Mouse (Mus musculus): ENCODE results near the gene Usp12. TPM values are rescaled to one million over a fixed set of nuclear protein-coding genes. Genes with fewer than 3 reads are reported as not detected.

Usp12 gene
- polyA plus RNA-seq, 1 experiment from 2014 or later = 11.1 TPM

GRCm38 (mm10) chr5:146705411-146705810 lies 89.4 kb downstream of the Usp12 start:
- Histone ChIP-seq H3K36me3 (ENCODE audit: control insufficient read depth, insufficient read depth, low read length) (no peaks in the 10 kb centered on the region), H3K4me3 (ENCODE audit: low read depth, low read length) (no peak overlapping the region), H3K9me3 (ENCODE audit: control insufficient read depth, low read length) (no peaks in the 10 kb centered on the region), H3K27ac (ENCODE audit: low read depth, low read length) (peak overlapping the region; percentile 34; the same call in 1 of the 2 replicates), H3K9ac (ENCODE audit: low read depth, low read length) (no peak overlapping the region), H3K27me3 (replicated peaks; ENCODE audit: control insufficient read depth, insufficient read depth, low read length) (no peaks in the 10 kb centered on the region), H3K4me2 (no peak overlapping the region), H3K4me1 (replicated peaks; ENCODE audit: control insufficient read depth, insufficient read depth, low read length) (peaks cover 19% of the 10 kb centered on the region; the same call in 1 of the 2 replicates)
- DNase-seq (ENCODE audit: low spot score) = no peak
- ATAC-seq (replicated peaks; ENCODE audit: low FRiP score) = no peak
- WGBS = 70% methylated on average over 6 of the region's 6 CpGs

- DNase-seq (ENCODE audit: low spot score) (no peak), ATAC-seq (replicated peaks; ENCODE audit: low FRiP score) (no peak)
- WGBS = 91% methylated on average over 4 of the region's 4 CpGs
- no peaks in the 10 kb centered on the region; the same call in 1 of the 2 replicates for H3K27me3 ChIP-seq (replicated peaks; ENCODE audit: control insufficient read depth, insufficient read depth, low read length)
- peak overlapping the region; percentile 98 for H3K27ac ChIP-seq (ENCODE audit: low read depth, low read length)
- peak overlapping the region; percentile 54 for H3K9ac ChIP-seq (ENCODE audit: low read depth, low read length)
- peaks cover 25% of the 10 kb centered on the region for H3K4me1 ChIP-seq (replicated peaks; ENCODE audit: control insufficient read depth, insufficient read depth, low read length)
- H3K36me3 ChIP-seq (ENCODE audit: control insufficient read depth, insufficient read depth, low read length) = no peaks in the 10 kb centered on the region
- H3K4me2 ChIP-seq = peak overlapping the region; percentile 44
- no peak overlapping the region for H3K4me3 ChIP-seq (ENCODE audit: low read depth, low read length)
- no peaks in the 10 kb centered on the region for H3K9me3 ChIP-seq (ENCODE audit: control insufficient read depth, low read length)
These were observed 90.6 kb downstream of the Usp12 start for GRCm38 (mm10) chr5:146704241-146704640.

GRCm38 (mm10) chr5:146703710-146704121 lies 91.1 kb downstream of the Usp12 start:
- ATAC-seq (replicated peaks; ENCODE audit: low FRiP score) (peak; percentile 94), DNase-seq (ENCODE audit: low spot score) (peak; percentile 58)
- H3K4me1 ChIP-seq (replicated peaks; ENCODE audit: control insufficient read depth, insufficient read depth, low read length) = peaks cover 28% of the 10 kb centered on the region
- peak overlapping the region; percentile 98 for H3K27ac ChIP-seq (ENCODE audit: low read depth, low read length)
- no peaks in the 10 kb centered on the region for H3K9me3 ChIP-seq (ENCODE audit: control insufficient read depth, low read length)
- H3K36me3 ChIP-seq (ENCODE audit: control insufficient read depth, insufficient read depth, low read length) = no peaks in the 10 kb centered on the region
- peak overlapping the region; percentile 54 for H3K9ac ChIP-seq (ENCODE audit: low read depth, low read length)
- peak overlapping the region; percentile 44 for H3K4me2 ChIP-seq
- WGBS = 20% methylated on average over 8 of the region's 8 CpGs
- H3K4me3 ChIP-seq (ENCODE audit: low read depth, low read length) = no peak overlapping the region
- H3K27me3 ChIP-seq (replicated peaks; ENCODE audit: control insufficient read depth, insufficient read depth, low read length) = no peaks in the 10 kb centered on the region; the same call in 1 of the 2 replicates

- Histone ChIP-seq H3K4me3 (ENCODE audit: low read depth, low read length) (no peak overlapping the region), H3K27ac (ENCODE audit: low read depth, low read length) (no peak overlapping the region; the same call in none of the 2 replicates), H3K9ac (ENCODE audit: low read depth, low read length) (no peak overlapping the region), H3K4me1 (replicated peaks; ENCODE audit: control insufficient read depth, insufficient read depth, low read length) (peaks cover 31% of the 10 kb centered on the region), H3K9me3 (ENCODE audit: control insufficient read depth, low read length) (no peaks in the 10 kb centered on the region), H3K4me2 (no peak overlapping the region), H3K27me3 (replicated peaks; ENCODE audit: control insufficient read depth, insufficient read depth, low read length) (no peaks in the 10 kb centered on the region; the same call in 1 of the 2 replicates), H3K36me3 (ENCODE audit: control insufficient read depth, insufficient read depth, low read length) (no peaks in the 10 kb centered on the region)
- ATAC-seq (replicated peaks; ENCODE audit: low FRiP score) (no peak), DNase-seq (ENCODE audit: low spot score) (no peak)
- WGBS = 79% methylated on average over 10 of the region's 10 CpGs
These were observed 94.7 kb downstream of the Usp12 start for GRCm38 (mm10) chr5:146700099-146700498.

GRCm38 (mm10) chr5:146699433-146700019 lies 95.3 kb downstream of the Usp12 start:
- H3K36me3 ChIP-seq (ENCODE audit: control insufficient read depth, insufficient read depth, low read length) = no peaks in the 10 kb centered on the region
- no peak overlapping the region for H3K4me3 ChIP-seq (ENCODE audit: low read depth, low read length)
- DNase-seq (ENCODE audit: low spot score) (no peak), ATAC-seq (replicated peaks; ENCODE audit: low FRiP score) (no peak)
- H3K9ac ChIP-seq (ENCODE audit: low read depth, low read length) = 0 out of 2 replicates have a peak overlapping the region, but pooled peaks have one; percentile 9
- WGBS = 49% methylated on average over 4 of the region's 4 CpGs
- H3K4me1 ChIP-seq (replicated peaks; ENCODE audit: control insufficient read depth, insufficient read depth, low read length) = peaks cover 31% of the 10 kb centered on the region
- H3K27ac ChIP-seq (ENCODE audit: low read depth, low read length) = peak overlapping the region; percentile 19; the same call in 1 of the 2 replicates
- H3K4me2 ChIP-seq = no peak overlapping the region
- H3K9me3 ChIP-seq (ENCODE audit: control insufficient read depth, low read length) = no peaks in the 10 kb centered on the region
- H3K27me3 ChIP-seq (replicated peaks; ENCODE audit: control insufficient read depth, insufficient read depth, low read length) = no peaks in the 10 kb centered on the region; the same call in 1 of the 2 replicates

- DNase-seq (ENCODE audit: low spot score) = no peak
- 64% methylated on average over 5 of the region's 5 CpGs for WGBS
- peaks cover 38% of the 10 kb centered on the region for H3K4me1 ChIP-seq (replicated peaks; ENCODE audit: control insufficient read depth, insufficient read depth, low read length)
These were observed 99.3 kb downstream of the Usp12 start for GRCm38 (mm10) chr5:146695543-146695942.

GRCm38 (mm10) chr5:146692976-146693361 lies 101.8 kb downstream of the Usp12 start:
- H3K36me3 ChIP-seq (ENCODE audit: control insufficient read depth, insufficient read depth, low read length) = no peaks in the 10 kb centered on the region
- H3K9ac ChIP-seq (ENCODE audit: low read depth, low read length) = peak overlapping the region; percentile 61
- no peak for DNase-seq (ENCODE audit: low spot score)
- H3K4me2 ChIP-seq = peak overlapping the region; percentile 50
- no peak overlapping the region for H3K4me3 ChIP-seq (ENCODE audit: low read depth, low read length)
- H3K9me3 ChIP-seq (ENCODE audit: control insufficient read depth, low read length) = no peaks in the 10 kb centered on the region
- peaks cover 28% of the 10 kb centered on the region for H3K4me1 ChIP-seq (replicated peaks; ENCODE audit: control insufficient read depth, insufficient read depth, low read length)
- 27% methylated on average over 5 of the region's 5 CpGs for WGBS
- H3K27ac ChIP-seq (ENCODE audit: low read depth, low read length) = peak overlapping the region; percentile 89
- peak; percentile 82 for ATAC-seq (replicated peaks; ENCODE audit: low FRiP score)
- H3K27me3 ChIP-seq (replicated peaks; ENCODE audit: control insufficient read depth, insufficient read depth, low read length) = no peaks in the 10 kb centered on the region

More at GRCm38 (mm10) chr5:146695543-146695942, 99.3 kb downstream of the Usp12 start:
- H3K36me3 ChIP-seq (ENCODE audit: control insufficient read depth, insufficient read depth, low read length) = no peaks in the 10 kb centered on the region
- no peaks in the 10 kb centered on the region; the same call in 1 of the 2 replicates for H3K27me3 ChIP-seq (replicated peaks; ENCODE audit: control insufficient read depth, insufficient read depth, low read length)
- H3K4me2 ChIP-seq = no peak overlapping the region
- no peaks in the 10 kb centered on the region for H3K9me3 ChIP-seq (ENCODE audit: control insufficient read depth, low read length)
- H3K9ac ChIP-seq (ENCODE audit: low read depth, low read length) = no peak overlapping the region
- ATAC-seq (replicated peaks; ENCODE audit: low FRiP score) = no peak
- H3K4me3 ChIP-seq (ENCODE audit: low read depth, low read length) = no peak overlapping the region
- no peak overlapping the region for H3K27ac ChIP-seq (ENCODE audit: low read depth, low read length)

- Histone ChIP-seq H3K27me3 (replicated peaks; ENCODE audit: control insufficient read depth, insufficient read depth, low read length) (no peaks in the 10 kb centered on the region), H3K4me1 (replicated peaks; ENCODE audit: control insufficient read depth, insufficient read depth, low read length) (peaks cover 28% of the 10 kb centered on the region), H3K9me3 (ENCODE audit: control insufficient read depth, low read length) (no peaks in the 10 kb centered on the region), H3K4me2 (peak overlapping the region; percentile 50), H3K27ac (ENCODE audit: low read depth, low read length) (peak overlapping the region; percentile 89), H3K9ac (ENCODE audit: low read depth, low read length) (peak overlapping the region; percentile 61), H3K4me3 (ENCODE audit: low read depth, low read length) (no peak overlapping the region), H3K36me3 (ENCODE audit: control insufficient read depth, insufficient read depth, low read length) (no peaks in the 10 kb centered on the region)
- DNase-seq (ENCODE audit: low spot score) (no peak), ATAC-seq (replicated peaks; ENCODE audit: low FRiP score) (peak; percentile 56)
- 22% methylated on average over 7 of the region's 7 CpGs for WGBS
These were observed 102.3 kb downstream of the Usp12 start for GRCm38 (mm10) chr5:146692361-146692975.
